Mouse (Mus musculus): ENCODE data around the gene Kifc3.
"Not testable (repeated sequence)": the region's sequence is repeated elsewhere in the genome, so short reads cannot be mapped to it uniquely, and the experiment has no call there.

Gene Kifc3

DNA sequence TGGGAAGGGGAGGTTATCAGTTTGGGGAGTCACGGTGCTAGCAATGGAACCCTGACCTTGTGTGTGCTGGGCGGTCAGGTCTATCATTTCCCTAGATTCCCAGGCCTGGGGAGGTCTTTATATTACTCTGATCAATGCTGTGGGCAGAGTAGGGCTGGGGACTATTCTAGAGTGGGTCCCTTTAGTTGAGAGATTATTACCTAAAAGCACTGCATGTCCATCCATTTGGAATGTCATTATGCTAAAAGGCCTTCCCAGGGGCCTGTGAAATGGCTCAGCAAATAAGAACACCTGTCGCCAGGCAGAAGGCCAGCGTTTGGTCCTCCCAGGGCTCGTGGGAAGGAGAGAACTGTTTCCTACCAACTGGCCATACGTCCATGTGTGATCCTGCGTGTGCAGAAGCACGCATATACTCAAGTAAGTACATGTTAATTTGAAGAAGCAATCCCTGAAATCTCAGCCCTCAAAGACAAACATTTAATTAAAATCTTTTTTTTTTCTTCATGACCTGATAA, 499 bp downstream of the Kifc3 start:
- no peak for DNase-seq (ENCODE audit: low spot score)

DNA sequence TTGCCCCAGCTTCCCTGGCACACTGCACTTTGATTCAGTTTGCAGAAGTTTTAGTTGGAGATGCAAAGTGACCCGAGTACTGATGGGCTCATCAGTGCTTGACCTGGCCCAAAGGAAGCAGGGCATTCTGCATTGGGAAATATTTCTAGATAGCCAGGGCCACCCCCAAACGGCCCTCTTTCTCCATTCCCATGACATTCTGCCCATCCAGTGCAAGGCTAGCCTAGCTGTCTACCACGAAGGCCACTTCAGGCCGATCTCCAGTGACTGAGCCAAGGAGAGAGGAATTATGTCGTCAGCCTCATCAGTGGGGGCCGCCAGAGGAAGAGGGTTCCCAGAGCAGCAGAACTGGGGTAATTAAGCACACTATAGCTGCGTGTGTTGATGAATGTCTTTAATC, 1.1 kb downstream of the Kifc3 start:
- DNase-seq (ENCODE audit: low spot score): no peak

DNA sequence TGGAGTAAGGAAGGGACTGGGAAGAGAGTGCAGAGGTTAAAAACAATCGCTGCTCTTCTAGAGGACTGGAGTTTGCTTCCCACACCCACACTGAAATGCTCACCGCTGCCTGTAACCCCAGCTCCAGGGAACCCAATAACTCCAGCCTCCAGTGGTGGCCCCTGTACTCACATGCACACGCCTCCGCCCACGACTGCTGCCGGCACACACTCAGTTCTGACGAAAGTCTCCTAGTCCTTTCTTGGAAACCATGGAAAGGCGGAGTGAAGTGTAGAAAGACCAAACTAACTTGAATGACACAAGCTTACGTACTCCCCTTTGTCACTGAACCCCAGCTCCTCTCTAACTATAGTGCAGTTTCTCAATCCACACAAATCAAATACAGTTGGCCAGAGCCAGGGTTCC, 2.6 kb downstream of the Kifc3 start:
- DNase-seq (ENCODE audit: low spot score): no peak

DNA sequence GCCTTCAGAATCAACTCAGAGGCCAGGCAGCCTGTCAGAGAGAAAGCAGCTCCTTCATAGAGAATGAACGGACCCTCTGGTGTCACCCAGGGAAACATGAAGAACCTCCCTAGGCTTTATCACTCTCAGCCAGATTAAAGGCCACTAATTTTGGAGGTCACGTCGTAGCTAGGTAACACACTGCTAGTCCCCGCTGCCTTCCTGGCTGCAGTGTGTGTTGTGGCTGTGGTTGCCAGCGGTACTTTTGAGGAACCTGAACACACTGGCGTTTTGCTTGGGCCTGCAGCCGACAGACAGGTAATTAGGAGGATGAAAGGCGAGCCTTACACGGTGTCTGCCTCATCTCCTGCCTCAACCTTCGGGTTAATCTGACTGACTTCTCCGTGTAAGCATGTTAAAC, 6.9 kb downstream of the Kifc3 start:
- no peak for DNase-seq (ENCODE audit: low spot score)

DNA sequence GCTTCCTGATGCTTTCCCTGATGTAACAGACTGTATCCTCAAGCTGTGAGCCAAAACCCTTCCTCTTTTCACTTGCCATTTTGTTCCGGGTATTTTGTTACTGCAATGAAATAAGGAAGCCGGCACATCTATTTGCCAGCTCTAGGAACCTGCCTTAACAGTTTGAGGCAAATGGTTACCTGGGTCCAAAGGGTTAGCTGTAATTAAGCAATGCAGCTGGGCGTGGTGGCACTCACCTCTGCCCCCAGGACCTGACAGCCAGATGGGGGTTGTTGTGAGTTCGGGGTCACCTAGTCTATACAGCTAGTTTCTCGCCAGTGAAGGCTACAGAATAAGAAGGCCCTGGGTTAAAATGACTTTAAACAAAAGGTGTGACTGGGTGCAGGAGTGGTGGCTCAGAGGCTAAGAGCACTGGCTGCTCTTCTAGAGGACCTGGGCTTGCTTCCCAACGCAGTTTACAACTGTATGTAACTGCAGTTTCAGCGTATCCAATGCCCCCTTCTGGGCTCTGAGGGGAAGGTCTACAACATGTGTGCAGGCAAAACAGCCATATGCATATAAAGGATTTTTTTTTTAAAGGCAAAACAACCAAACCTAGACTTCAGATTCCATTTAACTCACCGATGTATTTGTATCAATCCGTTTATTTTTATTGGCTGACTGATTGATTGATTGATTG, 11.0 kb downstream of the Kifc3 start:
- no peak for DNase-seq (ENCODE audit: low spot score)

DNA sequence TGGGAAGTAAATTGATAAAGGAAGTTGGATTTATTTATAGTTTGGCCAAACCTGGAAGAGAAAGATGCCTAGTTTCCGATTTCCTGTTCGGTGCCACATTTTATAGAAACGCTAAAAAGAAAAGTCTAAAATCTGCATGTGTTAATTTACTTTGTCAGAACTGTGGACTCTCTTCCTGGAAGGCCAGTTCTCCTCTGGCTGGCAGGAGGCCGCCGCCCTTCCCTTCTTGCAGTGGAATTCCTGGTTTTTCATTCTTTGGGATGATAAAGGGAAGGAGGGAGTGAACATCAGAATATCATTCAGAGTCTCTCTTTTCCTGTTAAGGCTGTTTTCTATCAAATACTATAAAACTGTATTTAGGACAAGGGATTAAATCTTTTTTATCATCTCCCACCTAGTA, 15.0 kb downstream of the Kifc3 start:
- DNase-seq (ENCODE audit: low spot score): no peak

DNA sequence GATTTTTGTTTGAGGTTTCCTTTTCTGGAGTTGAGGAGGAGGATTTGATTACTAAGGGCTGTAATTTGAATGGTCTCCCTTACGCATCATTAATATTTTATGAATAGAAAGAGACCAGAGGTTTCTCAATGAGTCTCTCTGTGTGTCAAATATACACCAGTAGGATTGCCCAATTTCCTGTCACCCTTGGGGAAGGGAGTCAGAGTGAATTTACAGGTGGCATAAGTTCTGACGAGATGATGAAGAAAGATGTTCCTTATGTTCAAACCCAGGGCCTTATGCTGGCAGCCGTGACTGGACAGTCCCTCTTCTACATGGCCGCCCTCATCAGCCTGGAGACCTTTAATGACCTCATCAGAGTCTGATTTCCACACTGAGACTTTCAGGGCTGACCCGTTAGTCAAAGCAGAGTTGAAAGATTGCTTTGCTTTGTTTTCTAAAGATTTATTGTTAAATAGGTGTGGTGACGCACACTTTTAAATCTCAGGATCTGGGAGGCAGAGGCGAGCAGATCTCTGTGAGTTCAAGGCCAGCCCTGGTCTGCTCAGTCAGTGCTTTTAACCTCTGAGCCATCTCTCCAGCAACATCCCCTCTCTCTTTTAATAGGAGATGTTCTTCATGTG, 16.6 kb downstream of the Kifc3 start:
- no peak for DNase-seq (ENCODE audit: low spot score)

DNA sequence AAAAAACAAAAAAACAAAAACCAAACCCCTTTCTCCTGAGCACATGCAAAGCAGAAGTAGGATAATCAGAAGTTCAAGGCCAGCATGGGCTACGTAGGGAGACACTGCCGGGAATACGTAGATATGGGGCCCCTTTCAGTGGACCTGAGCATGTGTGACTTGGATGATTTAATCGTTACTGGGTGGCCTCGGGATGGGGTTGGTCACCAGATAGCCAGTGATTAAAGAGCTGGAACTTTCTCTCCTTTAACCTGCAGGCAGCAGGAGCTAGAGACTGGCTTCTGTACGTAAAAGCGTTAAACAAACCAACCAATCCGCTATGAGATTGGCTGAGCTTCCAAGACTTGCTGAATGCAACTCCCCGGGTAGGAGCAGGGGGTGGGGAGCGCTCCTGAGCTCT, 17.5 kb downstream of the Kifc3 start:
- no peak for DNase-seq (ENCODE audit: low spot score)

DNA sequence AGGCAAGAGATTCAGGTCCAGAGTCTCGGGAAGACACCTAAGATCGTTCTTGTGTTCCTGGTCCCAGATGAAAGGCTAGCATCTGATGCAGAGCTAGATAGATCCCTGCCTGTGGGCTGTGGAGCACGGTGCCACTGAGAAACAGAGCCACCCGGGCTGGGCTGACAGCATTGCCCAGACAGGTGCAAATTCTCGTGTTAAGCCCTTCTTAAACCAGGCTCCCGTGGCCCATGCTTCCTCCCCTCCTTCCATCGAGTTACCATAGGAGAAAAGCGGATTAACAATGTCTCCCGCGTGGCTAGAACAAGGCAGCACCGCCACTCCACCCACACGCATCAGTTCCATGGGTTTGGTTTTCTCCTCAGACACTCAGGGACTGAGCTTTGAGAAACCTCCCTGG, 18.4 kb downstream of the Kifc3 start:
- DNase-seq (ENCODE audit: low spot score): no peak

DNA sequence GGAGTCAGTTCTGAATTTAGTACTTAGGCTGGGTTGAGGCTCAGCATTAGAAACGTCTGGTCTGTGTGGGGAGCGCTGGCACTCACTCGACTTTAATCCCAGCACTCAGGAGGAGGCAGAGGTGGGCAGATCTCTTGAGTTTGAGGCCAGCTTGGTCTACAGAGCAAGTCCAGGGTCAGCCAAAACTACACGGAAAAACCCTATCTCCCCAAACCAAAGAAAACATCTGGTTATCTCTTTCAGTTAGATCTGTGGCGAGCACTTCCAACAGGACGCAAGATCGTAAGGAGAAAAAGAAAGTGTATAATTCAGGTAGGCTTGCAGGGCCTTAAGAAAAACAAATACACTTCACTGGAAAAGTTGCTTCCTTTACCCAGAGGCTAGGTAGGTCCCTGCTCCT, 20.8 kb downstream of the Kifc3 start:
- no peak for DNase-seq (ENCODE audit: low spot score)

DNA sequence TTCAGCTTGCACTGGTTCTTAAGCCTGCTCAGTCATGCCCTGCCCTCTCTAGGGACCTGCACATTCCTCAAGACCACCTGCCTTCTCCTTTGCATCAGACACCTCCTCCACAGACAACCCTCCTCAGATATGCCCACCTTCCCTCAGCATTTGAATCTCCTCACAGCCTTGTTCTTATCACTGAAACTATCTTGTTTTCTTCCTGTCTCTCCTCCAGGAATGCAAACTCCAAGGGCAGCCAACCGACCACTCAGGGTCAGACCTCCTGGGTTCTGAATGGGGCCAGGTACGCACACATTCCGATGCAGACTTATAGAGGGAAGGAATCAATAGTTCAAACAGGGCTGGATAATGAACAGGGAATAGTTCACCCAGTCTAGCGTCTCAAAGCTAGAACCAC, 24.4 kb downstream of the Kifc3 start:
- no peak for DNase-seq (ENCODE audit: low spot score)

DNA sequence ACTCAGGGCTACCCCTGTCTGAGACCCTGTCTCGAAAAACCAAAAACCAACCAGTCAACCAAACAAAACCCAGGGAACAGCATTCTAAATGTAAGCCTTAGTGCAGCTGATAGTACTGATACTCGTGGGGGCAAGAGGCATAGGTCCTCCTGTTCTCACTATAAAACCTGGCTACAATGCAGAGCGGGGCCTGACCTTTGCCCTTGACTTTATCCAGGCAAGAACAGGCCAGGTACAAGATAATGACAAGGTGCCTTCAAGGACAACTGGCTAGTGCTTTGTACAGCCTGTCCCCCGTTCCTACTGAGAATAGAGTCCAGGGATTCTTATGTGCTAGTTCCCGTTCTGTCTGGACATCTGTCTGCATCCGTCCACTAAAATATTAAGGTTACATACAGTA, 25.6 kb downstream of the Kifc3 start:
- no peak for DNase-seq (ENCODE audit: low spot score)

DNA sequence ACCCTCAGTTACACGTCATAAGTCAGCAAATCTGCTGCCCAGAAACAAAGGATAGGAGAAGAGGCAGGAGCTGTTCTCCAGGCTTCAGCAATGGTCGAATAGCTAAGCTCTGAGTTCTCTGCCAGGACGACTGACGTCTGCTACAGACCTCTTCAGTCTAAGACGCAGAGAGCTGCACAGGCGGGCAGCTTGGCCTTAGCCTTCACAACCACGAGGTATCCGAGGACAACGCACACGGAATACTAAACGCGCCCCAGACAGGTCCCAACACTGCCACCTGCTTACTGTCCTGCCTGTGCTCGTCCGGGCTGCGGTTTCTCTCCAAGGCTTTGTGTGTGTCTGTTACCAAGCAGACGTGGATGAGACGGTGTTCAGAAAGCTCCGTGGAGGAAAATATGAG, 26.8 kb downstream of the Kifc3 start:
- DNase-seq (ENCODE audit: low spot score): no peak

DNA sequence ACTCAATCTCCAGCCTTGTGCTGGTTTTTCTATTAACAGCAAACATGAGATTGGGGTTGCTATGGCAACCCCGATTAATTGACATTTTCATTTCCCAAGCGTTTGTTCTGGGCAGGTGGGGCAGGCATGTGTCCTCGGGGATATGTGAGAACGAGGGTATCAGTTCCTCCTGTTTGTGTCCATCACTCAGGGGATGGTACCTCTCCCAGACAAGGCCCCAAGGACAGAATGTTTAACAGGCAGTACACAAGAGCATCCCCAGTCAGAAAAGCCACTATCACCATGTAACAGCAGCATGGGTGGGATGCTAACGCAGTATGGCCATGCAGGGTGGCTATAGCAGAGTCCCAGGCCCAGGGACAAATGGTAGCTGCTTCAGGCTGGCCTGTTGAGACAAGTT, 27.3 kb downstream of the Kifc3 start:
- DNase-seq (ENCODE audit: low spot score): no peak

DNA sequence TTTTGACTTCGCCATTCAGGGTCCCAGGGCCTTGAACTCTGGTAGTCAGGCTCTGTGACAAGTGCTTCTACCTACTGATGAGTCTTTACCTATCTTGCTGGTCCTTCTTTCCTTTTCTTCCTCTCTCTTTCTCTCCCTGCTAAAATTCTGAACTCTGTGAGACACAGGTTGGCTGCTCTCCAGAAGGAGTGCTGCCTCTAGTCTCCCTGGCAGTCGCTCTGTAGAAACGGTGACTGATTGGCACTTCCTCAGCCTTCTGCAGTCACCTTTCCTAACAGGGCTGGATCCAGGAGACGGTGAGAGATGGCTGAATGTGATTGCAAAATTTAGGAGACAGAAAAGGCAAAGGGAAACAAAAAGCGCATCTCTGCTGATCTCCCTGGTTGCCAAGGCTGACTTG, 30.2 kb downstream of the Kifc3 start:
- DNase-seq (ENCODE audit: low spot score): no peak

DNA sequence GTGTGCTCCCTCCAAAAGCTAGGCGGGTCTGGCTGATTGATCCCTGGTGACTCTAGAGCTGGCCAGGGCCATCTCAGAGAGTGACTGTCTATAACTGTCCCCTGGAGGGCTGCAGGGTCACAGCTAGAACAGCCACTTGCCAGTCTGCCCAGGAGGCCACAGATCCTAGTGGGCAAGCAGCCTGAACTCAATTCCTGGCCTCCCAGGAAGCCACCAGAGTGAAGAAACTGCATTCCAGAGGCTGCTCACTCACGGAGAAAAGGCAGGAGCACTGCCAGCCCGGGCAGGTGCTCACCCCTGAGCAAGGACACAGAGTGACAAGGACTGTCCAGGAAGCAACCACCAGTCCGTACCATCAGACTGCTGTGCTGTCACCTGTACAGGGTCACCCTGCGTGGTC, 34.9 kb downstream of the Kifc3 start:
- DNase-seq (ENCODE audit: low spot score): no peak

DNA sequence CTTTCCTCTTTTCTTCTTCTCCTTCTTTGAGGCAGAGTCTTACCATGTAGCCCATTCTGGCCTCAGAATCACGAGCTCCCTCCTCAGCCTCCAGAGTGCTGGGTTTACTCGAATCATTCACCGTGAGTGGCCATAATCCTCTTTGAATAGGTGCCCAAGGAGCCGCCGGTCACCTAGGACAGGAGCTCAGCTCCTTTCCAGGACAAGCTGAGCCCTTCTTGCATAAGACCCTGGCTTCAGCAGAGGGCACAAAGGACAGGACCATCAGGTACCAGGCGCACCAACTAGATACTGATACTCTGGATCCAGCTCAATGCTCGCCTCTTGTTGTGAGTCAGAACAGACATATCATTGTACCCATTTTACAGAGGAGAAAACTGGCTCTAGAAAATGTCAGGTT, 36.2 kb downstream of the Kifc3 start:
- no peak for DNase-seq (ENCODE audit: low spot score)

DNA sequence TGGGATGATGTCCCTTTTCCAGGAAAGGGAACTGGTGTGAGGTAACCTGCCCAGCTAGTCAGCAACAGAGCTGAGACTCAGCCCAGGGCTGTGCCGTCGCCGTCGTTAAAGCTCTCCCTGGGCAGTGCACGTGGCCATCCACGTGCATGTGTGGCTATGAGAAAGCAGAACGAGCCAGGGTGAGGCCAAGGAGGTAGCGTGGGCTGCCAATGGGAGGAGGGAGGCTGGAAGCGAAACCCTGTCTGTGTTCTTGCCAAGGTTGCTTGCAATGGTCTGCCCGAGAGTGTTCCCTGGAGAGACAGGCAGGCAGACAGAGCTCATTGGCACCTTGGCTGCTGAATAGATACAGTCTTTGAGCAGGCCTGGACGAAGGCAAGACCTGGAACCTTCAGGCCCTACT, 36.7 kb downstream of the Kifc3 start:
- DNase-seq (ENCODE audit: low spot score): peak; percentile 35

DNA sequence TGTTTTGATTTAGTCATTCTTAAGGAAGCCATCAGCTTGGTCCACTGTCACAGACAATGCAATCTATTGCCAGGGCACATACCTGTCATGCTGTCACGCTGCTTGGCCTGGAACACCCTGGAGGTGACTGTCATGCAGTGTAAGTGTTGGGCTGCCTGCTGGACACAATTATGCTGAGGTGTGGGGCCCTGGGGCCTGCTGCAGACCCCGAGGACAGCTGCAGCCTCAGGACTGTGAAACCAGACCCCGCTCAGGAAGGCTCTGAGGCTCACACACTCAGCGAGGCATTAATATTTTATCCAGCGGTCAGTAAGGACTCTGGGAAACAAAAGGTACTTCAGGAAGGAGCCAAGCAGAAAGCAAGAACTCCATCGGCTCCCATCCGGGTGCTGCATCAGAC, 38.1 kb downstream of the Kifc3 start:
- no peak for DNase-seq (ENCODE audit: low spot score)

DNA sequence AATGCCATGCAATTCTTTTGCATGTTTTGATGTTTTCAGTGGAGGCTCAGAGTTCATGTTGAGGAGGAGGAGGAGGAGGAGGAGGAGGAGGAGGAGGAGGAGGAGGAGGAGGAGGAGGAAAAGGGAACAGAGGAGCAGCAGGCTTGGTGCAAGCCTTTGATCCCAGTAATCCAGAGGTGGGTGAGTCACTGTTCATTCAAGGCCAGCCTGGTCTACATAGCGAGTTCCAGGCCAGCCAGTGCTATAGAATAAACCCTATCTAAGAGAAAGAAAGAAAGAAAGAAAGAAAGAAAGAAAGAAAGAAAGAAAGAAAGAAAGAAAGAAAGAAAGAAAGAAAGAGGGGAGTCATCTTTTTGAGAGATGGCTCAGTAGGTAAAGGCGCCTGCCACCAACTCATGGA, 38.6 kb downstream of the Kifc3 start:
- not testable (repeated sequence) for DNase-seq (ENCODE audit: low spot score)

DNA sequence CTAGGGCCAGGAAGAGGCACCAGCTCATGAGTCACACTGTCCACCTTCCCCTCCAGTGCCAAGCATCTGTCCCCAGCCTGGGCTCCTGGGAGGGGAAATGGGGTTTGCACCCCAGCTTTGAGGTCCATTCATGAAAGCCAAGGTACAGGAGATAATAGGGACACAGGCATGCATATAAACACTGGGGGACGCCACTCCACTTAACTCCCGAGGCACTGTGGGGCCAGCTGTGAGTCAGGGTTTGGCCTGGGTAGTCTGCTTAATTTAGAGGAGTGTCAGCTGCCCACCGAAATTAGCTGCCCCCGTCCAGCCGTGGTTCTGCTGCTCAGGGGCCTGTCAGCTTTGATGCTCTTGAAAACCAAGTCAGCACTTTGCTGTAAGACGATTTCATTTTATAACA, 39.8 kb downstream of the Kifc3 start:
- DNase-seq (ENCODE audit: low spot score): no peak

DNA sequence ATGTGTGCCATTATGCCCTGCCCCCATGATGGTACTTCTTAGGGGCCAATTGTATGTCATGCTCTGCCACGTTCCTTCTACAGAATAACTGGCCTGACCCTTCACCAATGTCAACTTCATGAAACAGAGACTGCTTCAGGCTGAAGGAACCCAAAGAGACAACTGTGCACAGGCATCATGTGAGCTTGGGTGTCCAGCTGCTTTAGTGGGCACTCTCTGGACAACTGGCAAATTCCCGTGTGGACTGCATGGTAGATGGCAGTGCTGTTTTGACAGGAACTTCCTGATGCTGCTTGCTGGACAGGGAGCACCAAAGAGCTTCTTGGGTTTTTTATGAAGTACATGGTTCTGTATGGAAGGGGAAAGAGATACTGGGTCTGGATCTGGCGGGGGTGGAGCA, 43.3 kb downstream of the Kifc3 start:
- DNase-seq (ENCODE audit: low spot score): no peak

DNA sequence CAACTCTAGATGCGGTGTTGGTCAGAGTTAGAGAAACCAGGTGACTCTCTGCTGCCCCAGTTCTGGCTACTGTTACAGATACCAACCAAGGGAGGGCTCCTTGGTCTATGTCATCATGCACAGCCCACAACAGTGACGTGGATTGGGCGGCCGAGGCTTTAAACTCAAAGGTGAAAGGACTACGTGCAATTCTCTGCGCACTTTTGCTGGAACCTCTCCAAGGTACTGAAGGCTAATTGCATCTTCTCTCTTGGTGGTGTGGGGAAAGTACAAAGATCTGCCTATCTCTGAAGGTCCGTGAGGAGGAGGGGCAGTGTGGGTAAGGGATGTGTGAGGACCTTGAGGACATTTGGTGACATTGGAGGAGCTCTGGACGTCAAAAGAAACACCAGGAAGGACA, 44.0 kb downstream of the Kifc3 start:
- no peak for DNase-seq (ENCODE audit: low spot score)

DNA sequence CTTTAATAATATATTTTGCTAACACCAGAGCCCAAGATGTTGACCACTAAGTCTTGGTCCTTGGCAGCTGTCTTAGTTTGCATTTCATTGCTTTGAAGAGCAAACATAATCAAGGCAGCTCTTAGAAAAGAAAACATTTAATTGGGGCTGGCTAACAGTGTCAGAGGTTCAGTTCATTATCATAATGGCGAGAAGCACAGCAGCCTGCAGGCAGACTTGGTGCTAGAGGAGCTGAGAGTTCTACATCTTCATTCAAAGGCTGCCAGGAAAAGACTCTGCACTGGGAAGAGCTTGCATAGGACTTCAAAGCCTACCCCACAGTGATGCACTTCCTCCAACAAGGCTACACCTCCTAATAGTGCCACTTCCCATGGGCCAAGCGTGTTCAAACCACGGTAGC, 45.5 kb downstream of the Kifc3 start:
- no peak for DNase-seq (ENCODE audit: low spot score)
